Mouse (Mus musculus): ENCODE data around the gene Gm20721.

- TF ChIP-seq CTCF (IDR thresholded peaks at IDR 0.05; ENCODE audit: low read depth, low read length) (no peak), EP300 (IDR thresholded peaks at IDR 0.05; ENCODE audit: insufficient read depth, low read depth, low read length) (no peak)
Observed at GRCm38 (mm10) chr2:174339701-174340100, 6.8 kb downstream of the Gm20721 start.

Measured in ES-Bruce4 (cell line).